Mouse (Mus musculus) forebrain, embryonic 11.5 days (tissue): ENCODE measurements at regions not wholly inside any gene's neighbourhood (a gene's known extent, or its start where the extent isn't known, plus 50 kb on each side); places are given as distances from the start of the nearest gene placed in this dataset.

Experiments
- ATAC-seq: fragments of 200-750 bp; cut with Nextera tagmentation; replicated peaks from 2 replicates; pipeline ENCODE4 v1.8.0; 2017; ENCODE audit warnings: moderate TSS enrichment; ENCODE audit not compliant: low FRiP score
- DNase-seq: peaks from one replicate; pipeline ENCODE4 v3.0.0-alpha.2; 2017; ENCODE audit warnings: low spot score
- H3K27ac ChIP-seq: fragments of 300-500 bp; sonication (generic); 2 replicates; pipeline ENCODE4 v1.5.1; 2014; ENCODE audit warnings: low read depth, low read length
- H3K27me3 ChIP-seq: fragments of 300-500 bp; sonication (generic); 2 replicates; pipeline ENCODE4 v1.6.1; 2014; ENCODE audit warnings: mild to moderate bottlenecking, low read length, mixed read lengths; ENCODE audit not compliant: control insufficient read depth, insufficient read depth
- H3K36me3 ChIP-seq: fragments of 300-500 bp; sonication (generic); 2 replicates; pipeline ENCODE4 v1.6.1; 2014; ENCODE audit warnings: mild to moderate bottlenecking, low read length, moderate library complexity, mixed read lengths; ENCODE audit not compliant: control insufficient read depth, insufficient read depth
- H3K4me1 ChIP-seq: fragments of 300-500 bp; sonication (generic); replicated peaks from 2 replicates; pipeline ENCODE4 v1.6.1; 2014; ENCODE audit warnings: low read length, mixed read lengths; ENCODE audit not compliant: control insufficient read depth, insufficient read depth
- H3K4me2 ChIP-seq: fragments of 300-500 bp; sonication (generic); 2 replicates; pipeline ENCODE4 v1.6.1; 2014; ENCODE audit warnings: low read depth, mild to moderate bottlenecking, low read length, moderate library complexity, mixed read lengths; ENCODE audit not compliant: severe bottlenecking
- H3K4me3 ChIP-seq: fragments of 300-500 bp; sonication (generic); 2 replicates; pipeline ENCODE4 v1.5.1; 2014; ENCODE audit warnings: low read depth, low read length
- H3K9ac ChIP-seq: fragments of 300-500 bp; sonication (generic); 2 replicates; pipeline ENCODE4 v1.6.1; 2014; ENCODE audit warnings: low read length
- H3K9me3 ChIP-seq: fragments of 300-500 bp; sonication (generic); 2 replicates; pipeline ENCODE4 v1.6.1; 2016; ENCODE audit warnings: low read length, mixed read lengths; ENCODE audit not compliant: control insufficient read depth
- WGBS: fragments of 180-500 bp; shearing (Covaris S2); extraction: QIAGEN DNeasy Blood & Tissue Kit; methylation state at CpG from one replicate; pipeline ENCODE4 v1.1.7; 2014; 5-methylcytosine and 5-hydroxymethylcytosine counted together

DNA sequence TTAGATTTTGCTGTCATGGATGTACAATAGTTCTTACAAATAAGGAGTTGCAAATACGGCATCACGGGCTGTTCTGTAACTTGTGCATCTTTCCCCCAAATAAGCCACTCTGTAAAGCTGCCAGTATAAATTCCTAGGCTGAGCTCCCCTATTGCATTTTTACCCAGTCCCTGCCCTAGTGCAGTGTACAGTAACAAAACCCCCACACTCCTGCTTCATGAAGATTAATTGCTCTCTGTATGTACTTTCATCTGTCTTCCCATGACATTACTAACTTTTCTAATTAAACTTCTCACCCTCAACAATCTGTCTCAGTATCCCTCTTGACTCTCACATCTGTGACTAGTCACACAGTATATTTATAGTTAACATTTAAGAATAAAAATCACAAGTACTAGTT is 73.4 kb downstream of the Tm4sf1 start:
- Histone ChIP-seq H3K9ac (no peak overlapping the region), H3K27ac (no peak overlapping the region), H3K4me2 (no peak overlapping the region), H3K27me3 (no peaks in the 10 kb centered on the region), H3K9me3 (no peaks in the 10 kb centered on the region), H3K4me1 (no peaks in the 10 kb centered on the region), H3K4me3 (no peak overlapping the region), H3K36me3 (no peaks in the 10 kb centered on the region)
- WGBS = 92% methylated on average over 2 of the region's 2 CpGs
- no peak for ATAC-seq
- no peak for DNase-seq

GRCm38 (mm10) chr3:57223773-57224172 is 78.0 kb downstream of the Tm4sf1 start:
- WGBS = 75% methylated on average over 2 of the region's 2 CpGs
- Histone ChIP-seq H3K4me3 (no peak overlapping the region), H3K36me3 (no peaks in the 10 kb centered on the region), H3K27ac (no peak overlapping the region), H3K9ac (no peak overlapping the region), H3K4me1 (no peaks in the 10 kb centered on the region), H3K4me2 (no peak overlapping the region), H3K9me3 (no peaks in the 10 kb centered on the region), H3K27me3 (no peaks in the 10 kb centered on the region)
- no peak for DNase-seq
- ATAC-seq = no peak

- Histone ChIP-seq H3K27me3 (no peaks in the 10 kb centered on the region), H3K27ac (no peak overlapping the region), H3K4me1 (no peaks in the 10 kb centered on the region), H3K4me2 (no peak overlapping the region), H3K36me3 (no peaks in the 10 kb centered on the region), H3K9ac (no peak overlapping the region), H3K9me3 (no peaks in the 10 kb centered on the region), H3K4me3 (no peak overlapping the region)
- DNase-seq (no peak), ATAC-seq (no peak)
- WGBS = 86% methylated on average over 3 of the region's 3 CpGs
Measured at GRCm38 (mm10) chr3:57222318-57222914, 79.4 kb downstream of the Tm4sf1 start.

- 51% methylated on average over 3 of the region's 3 CpGs for WGBS
Measured at GRCm38 (mm10) chr3:57218431-57218830, 83.4 kb downstream of the Tm4sf1 start.

DNA sequence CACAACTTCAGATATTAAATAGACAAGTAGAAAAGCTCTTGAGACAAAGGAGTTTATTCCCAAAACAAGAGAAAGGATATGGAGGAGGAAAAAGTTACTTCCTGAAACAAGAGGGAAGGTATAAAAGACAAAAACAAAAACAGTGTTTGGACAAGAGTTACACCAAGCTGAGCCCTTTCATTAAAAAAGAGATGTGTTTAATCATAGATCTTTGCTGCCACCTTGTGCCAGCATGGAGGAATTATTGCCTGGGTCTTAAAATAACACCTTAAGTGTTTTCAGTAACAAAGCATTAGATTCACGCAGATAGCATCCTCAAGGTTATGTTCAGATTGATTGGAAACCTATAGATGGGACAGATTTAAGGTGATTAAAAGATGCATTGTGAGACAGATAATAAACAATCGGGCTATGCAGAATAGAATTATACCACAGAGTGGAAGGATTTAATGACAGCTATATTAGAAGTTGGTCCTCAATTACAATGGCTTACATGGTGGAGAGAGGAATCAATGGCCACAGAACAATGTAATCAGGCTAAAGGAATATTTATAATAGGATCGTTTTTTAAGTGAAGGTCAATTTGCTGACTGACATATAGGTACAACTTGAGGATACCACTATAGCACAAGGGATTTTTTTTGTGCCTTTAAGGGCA is 97.6 kb downstream of the Tm4sf1 start:
- WGBS = 34% methylated on average over 3 of the region's 3 CpGs
- H3K4me3 ChIP-seq = no peak overlapping the region
- no peaks in the 10 kb centered on the region for H3K27me3 ChIP-seq
- no peak overlapping the region for H3K9ac ChIP-seq
- no peaks in the 10 kb centered on the region for H3K36me3 ChIP-seq
- H3K27ac ChIP-seq = no peak overlapping the region
- DNase-seq (no peak), ATAC-seq (no peak)
- no peak overlapping the region for H3K4me2 ChIP-seq
- no peaks in the 10 kb centered on the region for H3K9me3 ChIP-seq
- no peaks in the 10 kb centered on the region for H3K4me1 ChIP-seq

More at GRCm38 (mm10) chr3:57218431-57218830, 83.4 kb downstream of the Tm4sf1 start:
- Histone ChIP-seq H3K9ac (no peak overlapping the region), H3K4me3 (no peak overlapping the region), H3K4me1 (no peaks in the 10 kb centered on the region), H3K27me3 (no peaks in the 10 kb centered on the region), H3K27ac (no peak overlapping the region), H3K36me3 (no peaks in the 10 kb centered on the region), H3K4me2 (no peak overlapping the region), H3K9me3 (no peaks in the 10 kb centered on the region)
- ATAC-seq = no peak
- no peak for DNase-seq

DNA sequence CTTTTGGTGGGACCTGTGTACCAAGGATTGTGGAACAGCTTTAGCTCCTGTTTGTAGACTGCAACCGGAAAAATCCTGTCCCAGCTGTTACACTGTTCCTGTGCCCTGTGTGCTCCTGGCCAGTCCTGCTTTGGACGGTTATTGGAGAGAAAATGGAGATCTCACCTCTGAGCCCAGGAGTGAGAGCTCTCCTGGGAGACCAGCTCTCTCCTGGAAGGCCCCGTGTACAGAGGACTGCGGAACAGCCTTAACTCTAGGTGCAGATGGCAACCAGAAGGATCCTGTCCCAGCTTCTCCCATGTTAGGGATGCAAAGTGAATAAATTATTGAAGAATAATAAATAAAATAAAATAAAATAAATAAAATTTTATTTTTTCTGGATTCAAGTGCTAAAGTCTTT is 98.4 kb downstream of the Tm4sf1 start:
- 84% methylated on average over 4 of the region's 4 CpGs for WGBS
- DNase-seq (no peak), ATAC-seq (no peak)
- H3K4me1 ChIP-seq = no peaks in the 10 kb centered on the region
- no peaks in the 10 kb centered on the region for H3K27me3 ChIP-seq
- H3K27ac ChIP-seq = no peak overlapping the region
- H3K9me3 ChIP-seq = no peaks in the 10 kb centered on the region
- H3K4me2 ChIP-seq = no peak overlapping the region
- H3K9ac ChIP-seq = no peak overlapping the region
- no peak overlapping the region for H3K4me3 ChIP-seq
- no peaks in the 10 kb centered on the region for H3K36me3 ChIP-seq

DNA sequence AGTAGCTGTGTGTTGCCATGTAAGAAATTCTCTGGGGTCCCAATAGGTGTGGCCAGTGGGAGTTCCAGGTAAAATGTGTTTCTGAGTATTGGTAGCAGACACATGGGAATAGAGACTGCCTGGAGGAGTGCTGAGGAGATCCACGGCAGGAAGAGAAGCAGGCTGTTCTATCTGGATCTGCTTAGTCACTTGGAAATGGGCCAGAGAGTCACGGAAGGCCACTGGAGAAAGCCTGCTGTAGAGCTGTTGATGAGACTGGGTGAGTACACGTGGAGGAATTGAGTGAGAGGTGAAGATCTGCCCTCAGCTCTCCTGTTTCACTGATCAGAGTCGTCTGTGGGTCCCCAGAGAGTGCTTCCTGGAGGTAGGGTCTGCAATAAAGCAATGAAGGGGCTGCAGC is 120.2 kb downstream of the Tm4sf1 start:
- Histone ChIP-seq H3K9ac (no peak overlapping the region), H3K36me3 (no peaks in the 10 kb centered on the region), H3K9me3 (no peaks in the 10 kb centered on the region), H3K4me3 (no peak overlapping the region), H3K27me3 (no peaks in the 10 kb centered on the region), H3K4me2 (no peak overlapping the region), H3K27ac (no peak overlapping the region), H3K4me1 (no peaks in the 10 kb centered on the region)
- no peak for ATAC-seq
- no peak for DNase-seq
- 71% methylated on average over 4 of the region's 4 CpGs for WGBS

DNA sequence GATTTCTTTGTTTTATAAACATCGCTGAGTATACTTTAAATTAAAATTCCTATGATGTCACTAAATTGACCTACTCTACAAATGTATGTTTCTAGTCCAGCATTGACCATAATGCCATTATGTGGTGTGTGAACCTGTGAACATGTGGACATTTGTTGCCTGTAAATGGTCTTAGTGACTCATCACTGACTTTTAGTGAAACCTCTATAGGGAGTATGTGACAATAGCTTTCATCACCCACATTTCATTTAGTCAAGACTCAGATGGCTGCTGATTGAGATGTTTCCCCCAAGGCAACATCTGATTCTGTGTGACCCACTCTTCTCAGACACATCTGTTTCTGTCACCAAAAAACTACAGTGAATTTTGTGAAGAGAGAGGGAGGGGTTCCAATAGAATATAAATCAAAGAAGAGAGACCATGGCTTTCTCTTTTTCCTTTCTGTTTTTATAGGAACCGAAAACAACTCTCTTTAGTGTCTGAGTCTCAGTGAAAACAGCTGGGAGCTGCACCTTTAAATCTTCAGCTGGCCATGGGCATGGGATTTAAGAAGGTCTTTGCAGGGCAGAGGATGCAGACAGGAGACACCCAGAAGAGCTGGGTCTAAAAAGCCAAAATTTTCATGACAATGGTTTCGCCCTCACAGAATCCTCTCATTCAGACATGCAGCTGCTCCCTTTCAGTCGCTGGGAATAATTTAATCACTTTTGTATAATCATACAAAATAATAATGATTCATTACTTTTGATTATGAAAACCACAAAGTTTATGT is 148.4 kb downstream of the Tm4sf1 start:
- H3K4me3 ChIP-seq = no peak overlapping the region
- 51% methylated on average over 4 of the region's 4 CpGs for WGBS
- ATAC-seq (no peak), DNase-seq (no peak)
- no peaks in the 10 kb centered on the region for H3K4me1 ChIP-seq
- H3K36me3 ChIP-seq = no peaks in the 10 kb centered on the region
- H3K27ac ChIP-seq = no peak overlapping the region
- H3K4me2 ChIP-seq = no peak overlapping the region
- H3K27me3 ChIP-seq = no peaks in the 10 kb centered on the region
- no peak overlapping the region for H3K9ac ChIP-seq
- no peaks in the 10 kb centered on the region for H3K9me3 ChIP-seq
